Mouse (Mus musculus) megakaryocyte, embryonic 14.5 days (primary cell): ENCODE results near the gene Gm37240. TPM values are rescaled to one million over a fixed set of nuclear protein-coding genes. Genes with fewer than 3 reads are reported as not detected.
"Not testable (repeated sequence)": the region's sequence is repeated elsewhere in the genome, so short reads cannot be mapped to it uniquely, and the experiment has no call there.

Experiments used
- H3K27me3 ChIP-seq: replicated peaks from 2 replicates; pipeline ENCODE3; 2012; ENCODE audit warnings: inconsistent platforms
- H3K36me3 ChIP-seq: replicated peaks from 2 replicates; pipeline ENCODE3; 2012; ENCODE audit warnings: low read length, inconsistent platforms, mixed read lengths
- H3K4me1 ChIP-seq: 2 replicates; pipeline ENCODE4 v1.6.1; 2012; ENCODE audit warnings: inconsistent platforms
- H3K4me3 ChIP-seq: replicated peaks from 2 replicates; pipeline ENCODE3; 2012; ENCODE audit warnings: moderate library complexity, mild to moderate bottlenecking, inconsistent platforms
- H3K9me3 ChIP-seq: 2 replicates; pipeline ENCODE4 v1.6.1; 2012; ENCODE audit warnings: inconsistent platforms
- FLI1 ChIP-seq: IDR thresholded peaks from 2 replicates; pipeline ENCODE4 v1.6.1; 2012; ENCODE audit warnings: low read length, inconsistent platforms, mixed read lengths
- GATA1 ChIP-seq: IDR thresholded peaks from 3 replicates; pipeline ENCODE4 v1.6.1; 2012; ENCODE audit warnings: mixed read lengths, low read length, inconsistent platforms, borderline replicate concordance
- polyA plus RNA-seq: library from polyadenylated mRNA; stranded (reverse); fragments of >175 nt; gene quantifications from 2 replicates; pipeline ENCODE4 v1.2.3, GENCODE M21; 2012; ENCODE audit warnings: low replicate concordance; ENCODE audit not compliant: insufficient read depth

Gm37240 gene
- polyA plus RNA-seq, 1 experiment: not detected

- TF ChIP-seq GATA1: no peak
- TF ChIP-seq FLI1: no peak
- peaks cover 4% of the 10 kb centered on the region for H3K36me3 ChIP-seq
- no peaks in the 10 kb centered on the region for H3K9me3 ChIP-seq
- H3K27me3 ChIP-seq: no peaks in the 10 kb centered on the region
- peaks cover 14% of the 10 kb centered on the region for H3K4me1 ChIP-seq
- H3K4me3 ChIP-seq: no peak overlapping the region
Observed at GRCm38 (mm10) chr3:84569587-84569986, 1317.7 kb downstream of the Gm37240 start.

GRCm38 (mm10) chr3:84568540-84568939, 1318.8 kb downstream of the Gm37240 start:
- TF ChIP-seq GATA1 (no peak), FLI1 (no peak)
- peaks cover 14% of the 10 kb centered on the region for H3K4me1 ChIP-seq
- H3K9me3 ChIP-seq: no peaks in the 10 kb centered on the region
- no peaks in the 10 kb centered on the region for H3K27me3 ChIP-seq
- H3K4me3 ChIP-seq: no peak overlapping the region
- peaks cover 4% of the 10 kb centered on the region for H3K36me3 ChIP-seq

GRCm38 (mm10) chr3:84563415-84563814, 1323.9 kb downstream of the Gm37240 start:
- Histone ChIP-seq H3K27me3 (no peaks in the 10 kb centered on the region), H3K4me3 (no peak overlapping the region), H3K9me3 (no peaks in the 10 kb centered on the region), H3K36me3 (no peaks in the 10 kb centered on the region), H3K4me1 (peaks cover 22% of the 10 kb centered on the region)
- TF ChIP-seq GATA1: no peak
- TF ChIP-seq FLI1: no peak

- H3K4me3 ChIP-seq, H3K27me3 ChIP-seq, H3K9me3 ChIP-seq, H3K36me3 ChIP-seq: not testable (repeated sequence)
- peaks cover 24% of the 10 kb centered on the region for H3K4me1 ChIP-seq
Observed at GRCm38 (mm10) chr3:84562911-84563310, 1324.4 kb downstream of the Gm37240 start.

- Histone ChIP-seq H3K36me3 (no peaks in the 10 kb centered on the region), H3K27me3 (no peaks in the 10 kb centered on the region), H3K4me3 (no peak overlapping the region), H3K9me3 (no peaks in the 10 kb centered on the region), H3K4me1 (peaks cover 37% of the 10 kb centered on the region)
- no peak for TF ChIP-seq GATA1
- TF ChIP-seq FLI1: no peak
Observed at GRCm38 (mm10) chr3:84558301-84558700, 1329.0 kb downstream of the Gm37240 start.

- TF ChIP-seq FLI1 (no peak), GATA1 (no peak)
- no peak overlapping the region for H3K4me3 ChIP-seq
- H3K9me3 ChIP-seq: peaks cover 5% of the 10 kb centered on the region; the same call in 1 of the 2 replicates
- H3K27me3 ChIP-seq: no peaks in the 10 kb centered on the region
- peaks cover 4% of the 10 kb centered on the region for H3K36me3 ChIP-seq
- H3K4me1 ChIP-seq: peaks cover 30% of the 10 kb centered on the region
Observed at GRCm38 (mm10) chr3:84555780-84556179, 1331.5 kb downstream of the Gm37240 start.

GRCm38 (mm10) chr3:84547177-84547576, 1340.1 kb downstream of the Gm37240 start:
- Histone ChIP-seq H3K27me3 (no peaks in the 10 kb centered on the region), H3K4me3 (peak overlapping the region; percentile 28), H3K9me3 (peaks cover 13% of the 10 kb centered on the region), H3K36me3 (peaks cover 6% of the 10 kb centered on the region), H3K4me1 (peaks cover 23% of the 10 kb centered on the region)
- TF ChIP-seq FLI1 (no peak), GATA1 (no peak)

GRCm38 (mm10) chr3:84542450-84542849, 1344.9 kb downstream of the Gm37240 start:
- H3K27me3 ChIP-seq, H3K9me3 ChIP-seq, H3K36me3 ChIP-seq, H3K4me3 ChIP-seq: not testable (repeated sequence)
- H3K4me1 ChIP-seq: peaks cover 22% of the 10 kb centered on the region

GRCm38 (mm10) chr3:84541881-84542280, 1345.4 kb downstream of the Gm37240 start:
- no peaks in the 10 kb centered on the region for H3K9me3 ChIP-seq
- H3K4me1 ChIP-seq: peaks cover 16% of the 10 kb centered on the region
- TF ChIP-seq FLI1 (no peak), GATA1 (no peak)
- no peak overlapping the region for H3K4me3 ChIP-seq
- H3K36me3 ChIP-seq: peaks cover under 1% of the 10 kb centered on the region
- no peaks in the 10 kb centered on the region for H3K27me3 ChIP-seq

GRCm38 (mm10) chr3:84540640-84541039, 1346.7 kb downstream of the Gm37240 start:
- TF ChIP-seq GATA1 (no peak), FLI1 (no peak)
- H3K4me3 ChIP-seq: no peak overlapping the region
- no peaks in the 10 kb centered on the region for H3K27me3 ChIP-seq
- no peaks in the 10 kb centered on the region for H3K36me3 ChIP-seq
- no peaks in the 10 kb centered on the region for H3K9me3 ChIP-seq
- peaks cover 24% of the 10 kb centered on the region for H3K4me1 ChIP-seq

- Histone ChIP-seq H3K4me1 (peaks cover 27% of the 10 kb centered on the region), H3K27me3 (no peaks in the 10 kb centered on the region), H3K9me3 (no peaks in the 10 kb centered on the region), H3K36me3 (peaks cover 24% of the 10 kb centered on the region), H3K4me3 (no peak overlapping the region)
- no peak for TF ChIP-seq GATA1
- TF ChIP-seq FLI1: no peak
Observed at GRCm38 (mm10) chr3:84536987-84537386, 1350.3 kb downstream of the Gm37240 start.
